Mouse (Mus musculus): ENCODE measurements at regions not wholly inside any gene's neighbourhood (a gene's known extent, or its start where the extent isn't known, plus 50 kb on each side); places are given as distances from the start of the nearest gene placed in this dataset.
A peak's percentile ranks its signal among the peaks of the same experiment; 100 is the strongest.

GRCm38 (mm10) chr9:71058655-71059054, 106.6 kb upstream of the Lipc start:
- Histone ChIP-seq H3K27me3 (no peaks in the 10 kb centered on the region), H3K4me1 (no peaks in the 10 kb centered on the region)

GRCm38 (mm10) chr9:71056836-71057235, 104.8 kb upstream of the Lipc start:
- H3K27me3 ChIP-seq: no peaks in the 10 kb centered on the region
- H3K4me2 ChIP-seq: no peak overlapping the region
- H3K27ac ChIP-seq: no peak overlapping the region
- no peak for ATAC-seq (ENCODE audit: borderline replicate concordance, extremely low read depth, low FRiP score, low TSS enrichment)
- WGBS: 71% methylated on average over 3 of the region's 3 CpGs
- H3K36me3 ChIP-seq: no peaks in the 10 kb centered on the region
- no peaks in the 10 kb centered on the region for H3K4me1 ChIP-seq
- H3K4me3 ChIP-seq: no peak overlapping the region
- no peaks in the 10 kb centered on the region for H3K9me3 ChIP-seq
- H3K9ac ChIP-seq: no peak overlapping the region

More at GRCm38 (mm10) chr9:71058655-71059054, 106.6 kb upstream of the Lipc start:
- Histone ChIP-seq H3K4me2 (no peak overlapping the region), H3K36me3 (no peaks in the 10 kb centered on the region), H3K9me3 (no peaks in the 10 kb centered on the region), H3K9ac (no peak overlapping the region), H3K27ac (no peak overlapping the region), H3K4me3 (no peak overlapping the region)
- WGBS: 17% methylated on average over 3 of the region's 3 CpGs
- ATAC-seq (ENCODE audit: borderline replicate concordance, extremely low read depth, low FRiP score, low TSS enrichment): no peak

- WGBS: 23% methylated on average over 1 of the region's 1 CpGs
- Histone ChIP-seq H3K9ac (no peak overlapping the region), H3K27me3 (no peaks in the 10 kb centered on the region), H3K4me3 (no peak overlapping the region), H3K36me3 (no peaks in the 10 kb centered on the region), H3K9me3 (no peaks in the 10 kb centered on the region), H3K4me1 (no peaks in the 10 kb centered on the region), H3K4me2 (no peak overlapping the region), H3K27ac (no peak overlapping the region)
- 0 out of 2 replicates have a peak, but pooled peaks have one; percentile 46 for ATAC-seq (ENCODE audit: borderline replicate concordance, extremely low read depth, low FRiP score, low TSS enrichment)
These were observed 91.9 kb upstream of the Lipc start for GRCm38 (mm10) chr9:71043899-71044298.

- Histone ChIP-seq H3K9ac (no peak overlapping the region), H3K36me3 (no peaks in the 10 kb centered on the region), H3K4me1 (no peaks in the 10 kb centered on the region), H3K4me2 (no peak overlapping the region), H3K27ac (no peak overlapping the region), H3K9me3 (no peaks in the 10 kb centered on the region), H3K4me3 (no peak overlapping the region), H3K27me3 (no peaks in the 10 kb centered on the region)
- WGBS: 64% methylated on average over 6 of the region's 6 CpGs
- no peak for ATAC-seq (ENCODE audit: borderline replicate concordance, extremely low read depth, low FRiP score, low TSS enrichment)
These were observed 83.3 kb upstream of the Lipc start for GRCm38 (mm10) chr9:71035286-71035685.

DNA sequence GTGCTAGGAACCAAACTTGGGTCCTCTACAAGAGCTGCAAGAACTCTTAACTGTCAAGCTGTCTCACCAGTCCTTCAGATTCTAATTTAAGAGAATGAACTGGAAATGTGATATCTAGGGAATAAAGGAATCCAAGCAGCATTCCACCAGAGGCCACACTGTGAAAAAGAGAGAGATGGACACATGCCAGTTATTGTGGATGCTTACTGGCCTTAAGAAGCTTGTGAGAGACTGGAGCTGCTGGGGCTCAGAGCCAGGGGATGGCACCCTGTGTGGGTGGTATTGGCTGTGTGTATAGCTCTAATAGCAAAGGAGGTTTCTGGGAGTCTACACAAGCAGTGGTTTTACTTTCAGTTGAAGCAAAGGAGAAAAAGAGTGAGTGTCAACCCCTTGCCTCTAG, 80.1 kb upstream of the Lipc start:
- Histone ChIP-seq H3K4me2 (no peak overlapping the region), H3K36me3 (no peaks in the 10 kb centered on the region), H3K4me1 (peaks cover 5% of the 10 kb centered on the region; the same call in 1 of the 2 replicates), H3K9me3 (no peaks in the 10 kb centered on the region), H3K9ac (no peak overlapping the region), H3K27me3 (no peaks in the 10 kb centered on the region), H3K4me3 (no peak overlapping the region), H3K27ac (no peak overlapping the region)
- ATAC-seq (ENCODE audit: borderline replicate concordance, extremely low read depth, low FRiP score, low TSS enrichment): no peak

DNA sequence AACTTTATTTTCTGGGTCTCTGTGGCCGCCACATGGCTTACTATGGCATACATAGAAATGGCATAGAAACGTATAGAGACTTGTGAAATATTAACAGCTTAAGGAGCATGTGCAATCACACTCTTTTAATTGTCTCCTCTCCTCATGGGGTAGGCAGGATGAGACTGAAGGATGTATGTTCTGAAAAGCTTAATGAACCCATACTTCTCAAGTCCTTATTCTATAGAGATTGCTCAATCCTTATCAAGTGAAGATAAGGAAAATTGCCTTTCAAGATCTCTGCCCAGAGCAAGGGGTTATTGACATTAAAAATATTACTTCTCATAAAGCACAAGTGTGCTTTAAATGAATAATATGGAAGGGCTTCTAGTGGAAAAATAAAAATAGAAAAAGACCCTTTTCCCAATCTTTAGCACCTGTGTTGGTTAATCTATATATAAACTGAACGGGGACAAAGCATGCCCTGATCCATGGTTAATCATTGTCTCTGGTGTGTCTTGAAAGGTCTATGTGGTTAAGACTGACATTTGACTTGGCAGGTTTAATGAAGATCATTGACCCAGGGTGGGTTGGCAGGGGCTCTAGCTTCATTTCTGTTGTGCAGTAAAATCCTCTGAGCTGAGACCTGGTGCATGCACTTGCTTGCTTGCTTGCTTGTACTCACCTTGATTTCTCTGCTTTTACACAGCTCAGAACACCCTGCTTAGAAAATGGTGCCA, 78.3 kb upstream of the Lipc start:
- ATAC-seq (ENCODE audit: borderline replicate concordance, extremely low read depth, low FRiP score, low TSS enrichment): no peak
- Histone ChIP-seq H3K4me2 (no peak overlapping the region), H3K4me3 (no peak overlapping the region), H3K27me3 (no peaks in the 10 kb centered on the region), H3K9ac (no peak overlapping the region), H3K36me3 (no peaks in the 10 kb centered on the region), H3K4me1 (peaks cover 5% of the 10 kb centered on the region; the same call in 1 of the 2 replicates), H3K27ac (no peak overlapping the region; the same call in 1 of the 2 replicates), H3K9me3 (no peaks in the 10 kb centered on the region)
- 38% methylated on average over 3 of the region's 3 CpGs for WGBS

DNA sequence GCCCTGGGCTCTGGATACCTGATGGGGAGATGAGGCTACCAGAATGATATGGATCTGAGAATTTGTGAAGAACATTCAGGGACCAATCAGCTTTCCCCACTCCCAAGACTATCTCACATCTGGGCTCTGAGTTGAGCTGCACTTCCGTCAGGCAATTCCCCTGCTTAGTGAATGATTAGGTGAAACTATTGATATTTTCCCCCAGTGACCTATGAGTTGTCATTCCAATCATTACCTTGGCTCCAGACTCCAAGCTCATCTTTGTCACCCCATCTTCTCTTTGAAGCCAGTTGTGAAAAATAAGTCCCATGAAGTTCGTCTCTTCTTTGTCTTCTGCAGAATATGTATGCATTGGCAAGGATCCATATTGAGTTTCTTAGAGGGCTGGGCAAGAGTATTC, 76.1 kb upstream of the Lipc start:
- Histone ChIP-seq H3K4me1 (peaks cover 5% of the 10 kb centered on the region; the same call in 1 of the 2 replicates), H3K27ac (no peak overlapping the region), H3K9ac (no peak overlapping the region), H3K27me3 (no peaks in the 10 kb centered on the region), H3K4me3 (no peak overlapping the region), H3K9me3 (no peaks in the 10 kb centered on the region), H3K36me3 (no peaks in the 10 kb centered on the region), H3K4me2 (no peak overlapping the region)
- no peak for ATAC-seq (ENCODE audit: borderline replicate concordance, extremely low read depth, low FRiP score, low TSS enrichment)
- WGBS: 53% methylated on average over 2 of the region's 2 CpGs

- no peak for ATAC-seq (ENCODE audit: borderline replicate concordance, extremely low read depth, low FRiP score, low TSS enrichment)
- Histone ChIP-seq H3K4me3 (no peak overlapping the region), H3K27ac (no peak overlapping the region), H3K4me1 (peaks cover 5% of the 10 kb centered on the region; the same call in 1 of the 2 replicates), H3K9me3 (no peaks in the 10 kb centered on the region), H3K27me3 (no peaks in the 10 kb centered on the region), H3K9ac (no peak overlapping the region), H3K4me2 (no peak overlapping the region), H3K36me3 (no peaks in the 10 kb centered on the region)
- 60% methylated on average over 2 of the region's 2 CpGs for WGBS
These were observed 75.6 kb upstream of the Lipc start for GRCm38 (mm10) chr9:71027626-71028025.

DNA sequence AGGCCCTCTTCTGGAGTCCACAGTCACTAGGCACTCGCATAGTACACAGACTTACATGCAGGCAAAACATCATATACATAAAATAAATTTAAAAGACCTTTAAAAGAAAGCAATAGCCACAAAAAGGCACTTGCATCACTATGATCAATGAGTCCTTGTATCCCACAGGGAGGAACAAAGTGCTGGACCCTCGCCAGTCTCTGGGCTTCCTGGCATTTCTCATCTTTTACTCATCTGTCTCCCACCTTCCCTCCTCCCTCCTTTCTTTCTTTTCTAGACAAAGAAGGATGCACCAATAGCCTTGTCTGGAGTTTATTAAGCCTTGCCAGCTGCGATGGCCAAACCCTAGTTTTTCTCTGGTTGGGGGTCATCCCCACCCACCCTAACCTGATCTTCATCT, 73.2 kb upstream of the Lipc start:
- no peaks in the 10 kb centered on the region for H3K27me3 ChIP-seq
- no peak overlapping the region for H3K4me3 ChIP-seq
- WGBS: 73% methylated on average over 3 of the region's 3 CpGs
- no peak overlapping the region for H3K27ac ChIP-seq
- no peak overlapping the region for H3K9ac ChIP-seq
- H3K36me3 ChIP-seq: no peaks in the 10 kb centered on the region
- H3K4me2 ChIP-seq: no peak overlapping the region
- H3K4me1 ChIP-seq: peaks cover 5% of the 10 kb centered on the region; the same call in 1 of the 2 replicates
- ATAC-seq (ENCODE audit: borderline replicate concordance, extremely low read depth, low FRiP score, low TSS enrichment): no peak
- no peaks in the 10 kb centered on the region for H3K9me3 ChIP-seq

DNA sequence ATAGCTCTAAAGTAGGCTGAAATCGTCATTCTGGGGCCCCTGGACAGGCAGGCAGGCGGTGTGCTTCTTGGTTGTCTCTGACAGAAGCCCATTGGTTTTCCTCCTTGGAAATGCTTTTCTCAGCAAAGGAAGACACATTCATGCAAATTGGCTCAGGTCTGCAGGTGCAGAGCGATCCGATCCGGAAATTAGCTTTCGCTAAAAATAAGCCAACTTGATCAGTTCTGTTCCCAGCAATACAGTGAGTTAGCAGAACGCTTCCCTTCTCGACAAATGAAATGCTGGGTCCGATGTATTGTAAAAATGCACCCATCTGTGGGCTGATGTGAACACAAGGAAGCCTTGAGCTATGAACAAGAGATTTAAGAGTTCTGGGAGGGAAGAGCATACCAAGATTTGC, 66.2 kb upstream of the Lipc start:
- no peaks in the 10 kb centered on the region for H3K36me3 ChIP-seq
- 83% methylated on average over 9 of the region's 9 CpGs for WGBS
- ATAC-seq (ENCODE audit: borderline replicate concordance, extremely low read depth, low FRiP score, low TSS enrichment): no peak

GRCm38 (mm10) chr9:71017396-71018179, 65.6 kb upstream of the Lipc start:
- no peak for ATAC-seq (ENCODE audit: borderline replicate concordance, extremely low read depth, low FRiP score, low TSS enrichment)
- Histone ChIP-seq H3K36me3 (no peaks in the 10 kb centered on the region), H3K27me3 (no peaks in the 10 kb centered on the region), H3K9ac (no peak overlapping the region), H3K4me1 (no peaks in the 10 kb centered on the region), H3K27ac (no peak overlapping the region), H3K9me3 (no peaks in the 10 kb centered on the region), H3K4me2 (no peak overlapping the region), H3K4me3 (no peak overlapping the region)
- 75% methylated on average over 10 of the region's 10 CpGs for WGBS

More for the DNA sequence above, 66.2 kb upstream of the Lipc start:
- Histone ChIP-seq H3K27me3 (no peaks in the 10 kb centered on the region), H3K4me2 (no peak overlapping the region), H3K9me3 (no peaks in the 10 kb centered on the region), H3K9ac (no peak overlapping the region), H3K4me1 (no peaks in the 10 kb centered on the region), H3K4me3 (no peak overlapping the region), H3K27ac (no peak overlapping the region)

- ATAC-seq (ENCODE audit: borderline replicate concordance, extremely low read depth, low FRiP score, low TSS enrichment): no peak
- 71% methylated on average over 3 of the region's 3 CpGs for WGBS
These were observed 63.9 kb upstream of the Lipc start for GRCm38 (mm10) chr9:71015942-71016341.

More at GRCm38 (mm10) chr9:71015942-71016341, 63.9 kb upstream of the Lipc start:
- Histone ChIP-seq H3K27me3 (no peaks in the 10 kb centered on the region), H3K9me3 (no peaks in the 10 kb centered on the region), H3K4me1 (no peaks in the 10 kb centered on the region), H3K4me3 (no peak overlapping the region), H3K4me2 (no peak overlapping the region), H3K27ac (no peak overlapping the region), H3K9ac (no peak overlapping the region), H3K36me3 (no peaks in the 10 kb centered on the region)
